Mouse (Mus musculus) heart, embryonic 10.5 days (tissue): ENCODE measurements around the gene Sdk1. TPM values are rescaled to one million over a fixed set of nuclear protein-coding genes. Genes with fewer than 3 reads are reported as not detected.

Source experiments
- DNase-seq: peaks from one replicate; pipeline ENCODE4 v3.0.0-alpha.2; 2017; ENCODE audit warnings: low spot score
- H3K27ac ChIP-seq: fragments of 300-500 bp; sonication (generic); 2 replicates; pipeline ENCODE4 v1.5.1; 2016; ENCODE audit warnings: mild to moderate bottlenecking
- H3K27me3 ChIP-seq: fragments of 300-500 bp; sonication (generic); 2 replicates; pipeline ENCODE4 v1.6.1; 2016; ENCODE audit warnings: mild to moderate bottlenecking; ENCODE audit not compliant: poor library complexity, insufficient read depth, severe bottlenecking
- H3K36me3 ChIP-seq: fragments of 300-500 bp; sonication (generic); 2 replicates; pipeline ENCODE4 v1.6.1; 2016; ENCODE audit warnings: mild to moderate bottlenecking, moderate library complexity
- H3K4me1 ChIP-seq: fragments of 300-500 bp; sonication (generic); 2 replicates; pipeline ENCODE4 v1.6.1; 2016; ENCODE audit warnings: mild to moderate bottlenecking
- H3K4me3 ChIP-seq: fragments of 300-500 bp; sonication (generic); 2 replicates; pipeline ENCODE4 v1.5.1; 2016; ENCODE audit warnings: mild to moderate bottlenecking, moderate library complexity
- H3K9me3 ChIP-seq: fragments of 300-500 bp; sonication (generic); 2 replicates; pipeline ENCODE4 v1.6.1; 2016; ENCODE audit warnings: mild to moderate bottlenecking, moderate library complexity
- WGBS: fragments of 180-500 bp; shearing (Covaris S2); methylation state at CpG from one replicate; pipeline ENCODE4 v1.1.7; 2016; 5-methylcytosine and 5-hydroxymethylcytosine counted together
- polyA plus RNA-seq: library from polyadenylated mRNA; unstranded; fragments of >200 nt; fragmentation: Nextera tagmentation; extraction: Ambion mirVana; gene quantifications from 2 replicates; pipeline ENCODE4 v1.2.1, GENCODE M21; 2016

Sdk1 gene
- polyA plus RNA-seq, 1 experiment from 2014 or later = 3.1 TPM

- DNase-seq = no peak
- H3K9me3 ChIP-seq = no peaks in the 10 kb centered on the region
- WGBS = 74% methylated on average over 10 of the region's 10 CpGs
- peaks cover 6% of the 10 kb centered on the region; the same call in 1 of the 2 replicates for H3K4me1 ChIP-seq
- no peak overlapping the region for H3K27ac ChIP-seq
- no peak overlapping the region for H3K4me3 ChIP-seq
- peaks cover 2% of the 10 kb centered on the region; the same call in 1 of the 2 replicates for H3K36me3 ChIP-seq
- no peaks in the 10 kb centered on the region for H3K27me3 ChIP-seq
These were observed 527.6 kb downstream of the Sdk1 start for GRCm38 (mm10) chr5:141768761-141769515.

GRCm38 (mm10) chr5:141771516-141771915 is 530.2 kb downstream of the Sdk1 start:
- Histone ChIP-seq H3K27me3 (no peaks in the 10 kb centered on the region), H3K27ac (no peak overlapping the region), H3K4me1 (no peaks in the 10 kb centered on the region), H3K9me3 (no peaks in the 10 kb centered on the region), H3K36me3 (peaks cover 3% of the 10 kb centered on the region; the same call in 1 of the 2 replicates), H3K4me3 (no peak overlapping the region)
- DNase-seq = no peak
- WGBS = 89% methylated on average over 3 of the region's 3 CpGs

DNA sequence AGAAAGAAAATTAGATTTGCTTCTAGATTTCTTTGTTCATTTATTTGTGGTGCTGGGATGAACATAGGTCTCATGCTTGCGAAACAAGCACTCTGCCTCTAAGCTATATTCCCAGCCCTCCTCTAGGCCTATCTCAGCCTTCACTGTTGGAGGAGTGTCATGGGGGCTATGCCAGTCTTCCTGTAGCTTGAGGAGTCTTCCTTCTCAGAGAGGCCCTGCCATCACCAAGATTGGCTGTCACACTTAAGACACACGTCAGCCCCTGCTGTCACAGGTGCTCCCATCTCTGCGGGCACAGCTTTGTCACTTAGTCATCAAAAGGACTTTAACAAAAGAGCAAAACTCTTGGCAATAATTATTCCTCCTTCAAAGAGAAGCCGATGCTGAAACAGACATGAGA is 536.9 kb downstream of the Sdk1 start:
- peaks cover 4% of the 10 kb centered on the region; the same call in 1 of the 2 replicates for H3K4me1 ChIP-seq
- peaks cover 3% of the 10 kb centered on the region; the same call in 1 of the 2 replicates for H3K36me3 ChIP-seq
- no peak for DNase-seq
- no peak overlapping the region for H3K27ac ChIP-seq
- H3K4me3 ChIP-seq = no peak overlapping the region
- H3K27me3 ChIP-seq = no peaks in the 10 kb centered on the region
- no peaks in the 10 kb centered on the region for H3K9me3 ChIP-seq
- 82% methylated on average over 4 of the region's 4 CpGs for WGBS

GRCm38 (mm10) chr5:141781142-141781541 is 539.9 kb downstream of the Sdk1 start:
- Histone ChIP-seq H3K27me3 (no peaks in the 10 kb centered on the region), H3K4me1 (peaks cover 10% of the 10 kb centered on the region; the same call in 1 of the 2 replicates), H3K4me3 (no peak overlapping the region), H3K36me3 (no peaks in the 10 kb centered on the region), H3K27ac (no peak overlapping the region), H3K9me3 (no peaks in the 10 kb centered on the region)
- WGBS = 66% methylated on average over 2 of the region's 2 CpGs
- DNase-seq = no peak

- H3K27ac ChIP-seq = no peak overlapping the region
- no peaks in the 10 kb centered on the region for H3K9me3 ChIP-seq
- H3K27me3 ChIP-seq = no peaks in the 10 kb centered on the region
- no peak overlapping the region for H3K4me3 ChIP-seq
- DNase-seq = no peak
- H3K4me1 ChIP-seq = peaks cover 10% of the 10 kb centered on the region; the same call in 1 of the 2 replicates
- 72% methylated on average over 5 of the region's 5 CpGs for WGBS
- H3K36me3 ChIP-seq = no peaks in the 10 kb centered on the region
These were observed 541.0 kb downstream of the Sdk1 start for GRCm38 (mm10) chr5:141782330-141782729.

GRCm38 (mm10) chr5:141783516-141783915 is 542.2 kb downstream of the Sdk1 start:
- no peak overlapping the region for H3K4me3 ChIP-seq
- H3K27me3 ChIP-seq = no peaks in the 10 kb centered on the region
- H3K36me3 ChIP-seq = no peaks in the 10 kb centered on the region
- DNase-seq = no peak
- no peak overlapping the region for H3K27ac ChIP-seq
- H3K9me3 ChIP-seq = no peaks in the 10 kb centered on the region
- H3K4me1 ChIP-seq = peaks cover 10% of the 10 kb centered on the region; the same call in 1 of the 2 replicates
- 92% methylated on average over 7 of the region's 7 CpGs for WGBS

- Histone ChIP-seq H3K36me3 (no peaks in the 10 kb centered on the region), H3K4me3 (no peak overlapping the region), H3K27ac (no peak overlapping the region), H3K27me3 (no peaks in the 10 kb centered on the region), H3K9me3 (no peaks in the 10 kb centered on the region), H3K4me1 (no peaks in the 10 kb centered on the region)
- DNase-seq = no peak
- 88% methylated on average over 4 of the region's 4 CpGs for WGBS
These were observed 552.6 kb downstream of the Sdk1 start for GRCm38 (mm10) chr5:141793926-141794325.

DNA sequence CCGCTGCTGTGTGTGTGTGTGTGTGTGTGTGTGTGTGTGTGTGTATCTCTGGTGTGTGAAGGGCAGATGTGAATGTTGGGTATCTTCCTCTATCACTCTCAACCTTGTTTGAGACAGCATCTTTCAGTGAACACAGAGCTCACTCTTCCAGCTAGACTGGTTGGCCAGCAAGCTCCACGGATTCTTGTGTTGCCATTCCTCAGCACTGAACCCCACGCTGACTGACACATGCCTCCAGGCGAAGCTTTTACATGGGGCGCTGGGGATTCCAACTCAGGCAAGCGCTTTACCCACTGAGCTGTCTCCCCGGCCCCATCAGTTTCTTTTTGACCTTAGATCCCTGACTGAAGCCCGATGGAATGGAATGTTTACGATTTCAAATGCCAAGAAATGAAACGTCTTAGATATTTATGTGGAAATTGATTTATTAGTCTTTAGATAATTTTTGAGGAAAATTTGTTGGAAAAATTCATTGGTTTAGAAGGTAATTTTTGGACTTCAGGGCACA is 582.6 kb downstream of the Sdk1 start:
- Histone ChIP-seq H3K4me1 (0 out of 2 replicates have a peak, but pooled peaks cover 6% of the 10 kb centered on the region), H3K36me3 (no peaks in the 10 kb centered on the region), H3K9me3 (no peaks in the 10 kb centered on the region), H3K27ac (no peak overlapping the region), H3K4me3 (no peak overlapping the region), H3K27me3 (no peaks in the 10 kb centered on the region)
- DNase-seq = no peak
- 80% methylated on average over 10 of the region's 10 CpGs for WGBS

DNA sequence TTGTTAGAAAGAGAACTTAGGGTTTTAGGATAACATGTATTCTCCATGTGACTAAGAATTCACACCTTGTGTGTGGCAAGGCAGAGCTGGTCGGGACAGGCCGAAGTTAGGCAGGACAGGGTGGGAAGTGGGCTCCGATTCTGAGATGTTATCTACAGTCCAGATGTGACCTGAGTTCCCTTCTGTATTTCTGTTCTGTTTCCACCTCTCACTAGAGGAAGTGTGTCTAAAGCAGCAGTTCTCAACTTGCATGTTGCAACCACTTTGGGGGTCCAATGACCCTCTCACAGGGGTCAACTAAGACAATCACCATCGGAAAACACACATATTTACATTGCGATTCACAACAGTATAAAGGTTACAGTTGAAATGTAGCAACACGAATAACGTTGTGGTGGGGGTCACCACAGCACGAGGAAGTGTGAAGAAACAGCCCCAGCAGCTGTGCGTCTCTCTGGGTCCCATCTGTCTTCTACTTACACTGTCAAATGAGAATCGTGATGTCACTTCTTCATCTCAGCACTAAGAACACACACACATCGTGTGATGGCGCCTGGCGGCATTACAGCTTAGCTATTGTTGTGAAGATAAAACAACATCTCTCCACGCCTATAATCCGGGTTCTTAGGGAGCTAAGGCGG is 583.6 kb downstream of the Sdk1 start:
- Histone ChIP-seq H3K27ac (no peak overlapping the region), H3K36me3 (peaks cover 4% of the 10 kb centered on the region; the same call in 1 of the 2 replicates), H3K27me3 (no peaks in the 10 kb centered on the region), H3K4me1 (0 out of 2 replicates have a peak, but pooled peaks cover 6% of the 10 kb centered on the region), H3K9me3 (no peaks in the 10 kb centered on the region), H3K4me3 (no peak overlapping the region)
- 81% methylated on average over 16 of the region's 16 CpGs for WGBS
- no peak for DNase-seq

- Histone ChIP-seq H3K9me3 (no peaks in the 10 kb centered on the region), H3K36me3 (no peaks in the 10 kb centered on the region), H3K27ac (no peak overlapping the region), H3K27me3 (0 out of 2 replicates have a peak, but pooled peaks cover 6% of the 10 kb centered on the region), H3K4me1 (peaks cover 13% of the 10 kb centered on the region), H3K4me3 (no peak overlapping the region)
- no peak for DNase-seq
- 56% methylated on average over 6 of the region's 6 CpGs for whole genome bisulfite sequencing
These were observed 594.3 kb downstream of the Sdk1 start for GRCm38 (mm10) chr5:141835566-141835965.

DNA sequence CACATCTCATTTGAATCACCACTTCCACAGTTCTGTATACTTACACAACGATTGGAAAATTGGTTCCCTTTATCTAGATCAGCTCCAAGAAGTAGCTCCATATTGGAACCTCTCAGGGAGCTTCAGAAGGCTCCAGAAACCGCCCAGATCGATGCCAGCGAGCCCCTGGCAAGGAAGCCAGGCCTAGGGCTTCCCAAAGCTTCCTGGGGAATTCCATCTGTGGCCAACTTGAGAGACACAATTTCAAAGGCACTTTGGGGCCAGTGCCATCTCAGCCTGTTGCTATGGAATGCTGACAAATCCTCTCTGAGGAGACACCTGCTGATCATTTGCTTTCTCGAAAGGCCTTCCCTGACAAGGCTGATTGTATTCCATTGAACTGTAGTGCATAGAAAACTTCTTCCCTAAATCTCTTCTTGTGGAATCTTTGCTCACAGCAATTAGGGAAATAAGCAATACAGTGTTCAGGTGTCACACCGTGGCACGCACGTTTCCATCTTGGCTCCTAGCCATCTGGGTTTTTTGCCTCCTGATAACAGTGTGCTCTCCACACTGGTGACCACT is 595.7 kb downstream of the Sdk1 start:
- Histone ChIP-seq H3K4me1 (peaks cover 13% of the 10 kb centered on the region), H3K27ac (no peak overlapping the region), H3K9me3 (no peaks in the 10 kb centered on the region), H3K27me3 (0 out of 2 replicates have a peak, but pooled peaks cover 6% of the 10 kb centered on the region), H3K4me3 (no peak overlapping the region), H3K36me3 (no peaks in the 10 kb centered on the region)
- 59% methylated on average over 8 of the region's 8 CpGs for WGBS
- no peak for DNase-seq

- DNase-seq = no peak
- Histone ChIP-seq H3K9me3 (no peaks in the 10 kb centered on the region), H3K36me3 (no peaks in the 10 kb centered on the region), H3K4me3 (no peak overlapping the region), H3K4me1 (peaks cover 4% of the 10 kb centered on the region; the same call in 1 of the 2 replicates), H3K27me3 (no peaks in the 10 kb centered on the region), H3K27ac (no peak overlapping the region)
- WGBS = 85% methylated on average over 4 of the region's 4 CpGs
These were observed 603.4 kb downstream of the Sdk1 start for GRCm38 (mm10) chr5:141844701-141845100.

DNA sequence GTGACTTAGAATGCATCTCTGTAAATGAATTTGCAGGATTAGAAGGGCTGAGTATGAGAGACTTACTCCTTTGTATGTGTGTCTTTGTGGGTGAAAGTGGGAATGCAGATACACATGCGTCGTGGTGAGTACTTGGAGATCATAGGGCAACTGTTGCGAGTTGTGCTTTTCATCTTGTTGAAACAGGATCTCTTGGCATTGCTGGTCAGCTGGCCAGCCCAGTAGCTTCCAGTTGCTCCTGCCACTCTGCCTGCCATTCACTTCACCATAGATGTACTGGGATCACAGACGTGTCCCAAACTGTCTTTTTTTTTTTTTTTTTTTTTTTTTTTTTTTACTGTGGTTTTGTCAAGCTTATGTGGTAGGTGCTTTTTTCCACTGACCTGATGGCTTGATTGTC is 606.4 kb downstream of the Sdk1 start:
- Histone ChIP-seq H3K27me3 (no peaks in the 10 kb centered on the region), H3K27ac (no peak overlapping the region), H3K4me3 (no peak overlapping the region), H3K36me3 (no peaks in the 10 kb centered on the region), H3K4me1 (peaks cover 20% of the 10 kb centered on the region), H3K9me3 (no peaks in the 10 kb centered on the region)
- WGBS = 84% methylated on average over 4 of the region's 4 CpGs
- no peak for DNase-seq
